Mouse (Mus musculus) olfactory bulb, adult 2 months (tissue): ENCODE data around the gene Aldh8a1.

Source experiments
- CTCF ChIP-seq: fragments of 200-500 bp; IDR thresholded peaks from 2 replicates; pipeline ENCODE4 v1.5.1; 2012; ENCODE audit warnings: low read depth, mild to moderate bottlenecking, low read length, moderate library complexity; ENCODE audit not compliant: insufficient read depth
- POLR2A ChIP-seq: fragments of 200-500 bp; IDR thresholded peaks from 2 replicates; pipeline ENCODE4 v1.6.1; 2012; ENCODE audit warnings: mild to moderate bottlenecking, low read depth, low read length, moderate library complexity; ENCODE audit not compliant: insufficient read depth

GRCm38 (mm10) chr10:21354506-21354905 lies 22.6 kb upstream of the Aldh8a1 start:
- no peak for TF ChIP-seq CTCF
- TF ChIP-seq POLR2A = no peak
